Mouse (Mus musculus) thymus, adult 2 months (tissue): ENCODE measurements around the gene Qk.

Source experiments
- CTCF ChIP-seq: fragments of 200-500 bp; IDR thresholded peaks from 2 replicates; pipeline ENCODE4 v1.5.1; 2012; ENCODE audit warnings: mild to moderate bottlenecking, control low read depth, low read length, moderate library complexity, borderline replicate concordance; ENCODE audit not compliant: control insufficient read depth, poor library complexity, insufficient read depth; ENCODE audit errors: extremely low read depth
- POLR2A ChIP-seq: fragments of 200-500 bp; IDR thresholded peaks from 2 replicates; pipeline ENCODE4 v1.6.1; 2012; ENCODE audit warnings: mild to moderate bottlenecking, low read length, control low read depth, moderate library complexity; ENCODE audit not compliant: control insufficient read depth, poor library complexity, insufficient read depth; ENCODE audit errors: extremely low read depth

- no peak for TF ChIP-seq POLR2A
- TF ChIP-seq CTCF, result no peak
Observed at GRCm38 (mm10) chr17:10292520-10292919, 27.1 kb downstream of the Qk start.
